Mouse (Mus musculus) megakaryocyte, embryonic 14.5 days (primary cell): ENCODE measurements around the gene Sgpl1.

Source experiments
- FLI1 ChIP-seq: IDR thresholded peaks from 2 replicates; pipeline ENCODE4 v1.6.1; 2012; ENCODE audit warnings: low read length, inconsistent platforms, mixed read lengths
- GATA1 ChIP-seq: IDR thresholded peaks from 3 replicates; pipeline ENCODE4 v1.6.1; 2012; ENCODE audit warnings: mixed read lengths, low read length, inconsistent platforms, borderline replicate concordance

DNA sequence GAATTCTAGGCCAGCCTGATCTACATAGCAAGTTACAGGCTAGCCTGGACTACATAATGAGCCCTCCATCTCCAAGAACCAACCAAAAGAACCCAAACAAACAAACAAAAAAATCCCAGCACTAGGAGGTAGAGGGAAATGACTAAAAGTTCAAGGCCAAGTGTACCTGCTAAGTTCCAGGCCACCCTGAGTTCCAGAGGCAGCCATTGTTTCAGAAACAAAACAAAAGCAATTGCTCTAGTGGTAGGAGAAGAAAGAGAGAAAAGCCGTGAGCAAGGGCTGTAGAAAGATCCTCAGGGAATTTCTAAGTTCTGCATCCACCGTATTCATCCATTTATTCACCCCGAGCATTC, 1.8 kb downstream of the Sgpl1 start:
- TF ChIP-seq GATA1, result no peak
- TF ChIP-seq FLI1, result no peak
